Mouse (Mus musculus): Measurements from ENCODE around the gene Cald1. TPM values are rescaled to one million over a fixed set of nuclear protein-coding genes. Genes with fewer than 3 reads are reported as not detected.

The Cald1 gene
- polyA plus RNA-seq, 1 experiment from 2014 or later: 233 TPM

DNA sequence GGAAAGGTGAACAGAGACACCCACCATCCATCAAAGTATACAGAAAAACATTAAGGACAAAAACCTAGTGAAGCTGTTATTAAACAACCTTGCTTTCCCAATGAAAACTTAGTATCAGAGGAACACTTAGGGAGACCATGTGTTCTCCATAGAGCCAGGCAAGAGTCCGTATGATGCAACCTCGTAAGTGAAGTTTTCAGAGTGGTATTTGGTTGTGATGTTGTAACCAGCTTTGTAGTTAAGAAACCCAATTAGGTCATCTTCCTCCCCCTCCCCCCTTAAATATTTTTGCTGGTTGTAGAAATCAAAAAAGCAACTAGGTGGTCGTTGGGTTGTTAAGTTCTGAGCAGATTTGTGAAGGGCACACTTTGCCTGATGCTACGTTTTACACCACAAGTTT lies 116.3 kb downstream of the Cald1 start:
- Histone ChIP-seq H3K9ac (ENCODE audit: low read depth, low read length) (no peak overlapping the region), H3K27ac (no peak overlapping the region), H3K4me1 (replicated peaks; ENCODE audit: insufficient read depth, low read length) (peaks cover 30% of the 10 kb centered on the region), H3K4me3 (replicated peaks; ENCODE audit: low read depth, low read length) (no peak overlapping the region), H3K9me3 (replicated peaks; ENCODE audit: low read length) (no peaks in the 10 kb centered on the region), H3K4me2 (ENCODE audit: low read length) (no peak overlapping the region), H3K27me3 (ENCODE audit: insufficient read depth, low read length) (no peaks in the 10 kb centered on the region), H3K36me3 (ENCODE audit: insufficient read depth, low read length) (no peaks in the 10 kb centered on the region)
- DNase-seq (ENCODE audit: low spot score) (no peak), ATAC-seq (replicated peaks; ENCODE audit: low FRiP score, low read depth) (no peak)
- WGBS: 86% methylated on average over 4 of the region's 4 CpGs
- TF ChIP-seq CTCF (IDR thresholded peaks at IDR 0.05; ENCODE audit: low read depth): no peak

DNA sequence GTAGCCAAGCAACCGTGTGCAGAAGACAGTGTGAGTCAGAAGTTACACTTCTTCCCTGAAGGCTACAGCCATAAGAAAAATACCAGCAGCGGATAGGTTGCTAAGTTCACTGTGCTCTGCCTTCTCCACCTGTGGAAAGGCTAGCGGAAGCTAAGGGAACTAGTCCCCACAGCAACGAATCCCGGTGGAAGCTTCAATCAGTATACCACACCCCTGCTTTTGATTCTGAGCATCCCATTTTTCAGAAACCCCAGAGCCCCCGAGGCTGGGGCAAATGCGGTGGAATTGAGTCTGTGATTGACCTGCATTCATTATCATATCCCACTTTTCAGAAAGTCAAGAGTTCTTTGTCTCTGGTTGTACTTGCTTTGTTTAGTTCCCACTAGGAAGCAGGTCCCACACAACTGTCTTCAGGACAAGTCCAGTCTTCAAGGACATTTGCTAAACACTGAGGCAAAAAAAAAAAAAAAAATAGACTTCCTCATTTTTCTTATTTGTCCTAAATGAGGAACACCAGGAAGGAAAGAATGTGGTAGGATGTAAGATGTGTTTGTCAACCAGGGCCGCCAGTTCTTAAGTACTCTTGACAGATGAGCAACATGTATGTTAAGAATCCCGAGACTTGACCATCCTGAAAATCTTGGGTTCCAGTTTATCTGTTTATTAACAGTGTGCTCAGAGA lies 118.0 kb downstream of the Cald1 start:
- Histone ChIP-seq H3K27ac (no peak overlapping the region), H3K4me2 (ENCODE audit: low read length) (no peak overlapping the region), H3K4me3 (replicated peaks; ENCODE audit: low read depth, low read length) (no peak overlapping the region), H3K4me1 (replicated peaks; ENCODE audit: insufficient read depth, low read length) (peaks cover 30% of the 10 kb centered on the region), H3K9ac (ENCODE audit: low read depth, low read length) (no peak overlapping the region), H3K9me3 (replicated peaks; ENCODE audit: low read length) (no peaks in the 10 kb centered on the region), H3K27me3 (ENCODE audit: insufficient read depth, low read length) (no peaks in the 10 kb centered on the region), H3K36me3 (ENCODE audit: insufficient read depth, low read length) (no peaks in the 10 kb centered on the region)
- TF ChIP-seq CTCF (IDR thresholded peaks at IDR 0.05; ENCODE audit: low read depth): no peak
- WGBS: 91% methylated on average over 9 of the region's 9 CpGs
- DNase-seq (ENCODE audit: low spot score) (no peak), ATAC-seq (replicated peaks; ENCODE audit: low FRiP score, low read depth) (no peak)

DNA sequence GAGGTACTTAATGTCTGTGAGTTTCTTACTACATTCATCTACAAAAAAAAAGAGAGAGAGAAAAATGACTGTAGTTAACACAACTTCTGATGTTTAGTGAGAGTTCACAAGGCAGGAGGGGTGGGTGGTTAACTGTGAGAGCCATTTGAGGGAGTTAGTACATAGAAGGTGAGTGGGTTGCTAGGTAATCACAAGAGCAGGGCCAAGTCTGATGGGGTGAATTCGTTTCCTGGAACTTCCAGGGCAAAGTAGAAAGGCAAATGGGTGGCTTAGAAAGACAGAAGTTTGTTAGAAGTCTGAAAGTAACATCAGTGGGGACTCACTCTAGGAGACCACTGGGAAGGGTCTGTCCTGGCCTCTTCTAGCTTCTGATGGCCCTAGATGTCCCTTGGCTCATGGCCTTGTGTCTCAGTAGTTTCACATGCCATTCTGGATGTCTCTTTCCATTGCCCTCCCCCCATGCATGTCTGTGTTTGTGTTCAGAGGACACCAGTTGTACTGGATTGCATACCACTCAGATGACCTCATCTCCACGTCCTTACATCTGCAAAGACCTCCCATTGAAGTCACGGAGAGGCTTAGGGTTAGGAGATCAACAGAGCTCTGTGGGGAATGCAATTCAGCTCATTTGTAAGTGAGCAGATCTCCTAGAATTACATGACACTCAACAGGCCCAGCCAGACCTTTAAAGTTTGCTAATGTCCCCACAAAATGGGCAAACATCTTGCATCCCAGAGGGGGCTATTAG lies 118.8 kb downstream of the Cald1 start:
- no peak; the same call in 1 of the 2 replicates for ATAC-seq (replicated peaks; ENCODE audit: low FRiP score, low read depth)
- Histone ChIP-seq H3K9ac (ENCODE audit: low read depth, low read length) (no peak overlapping the region), H3K4me2 (ENCODE audit: low read length) (no peak overlapping the region), H3K9me3 (replicated peaks; ENCODE audit: low read length) (no peaks in the 10 kb centered on the region), H3K36me3 (ENCODE audit: insufficient read depth, low read length) (no peaks in the 10 kb centered on the region), H3K27ac (peak overlapping the region; percentile 27), H3K4me1 (replicated peaks; ENCODE audit: insufficient read depth, low read length) (peaks cover 30% of the 10 kb centered on the region), H3K27me3 (ENCODE audit: insufficient read depth, low read length) (no peaks in the 10 kb centered on the region), H3K4me3 (replicated peaks; ENCODE audit: low read depth, low read length) (no peak overlapping the region)
- peak; percentile 71 for DNase-seq (ENCODE audit: low spot score)
- 36% methylated on average over 3 of the region's 3 CpGs for WGBS
- TF ChIP-seq CTCF (IDR thresholded peaks at IDR 0.05; ENCODE audit: low read depth): no peak

DNA sequence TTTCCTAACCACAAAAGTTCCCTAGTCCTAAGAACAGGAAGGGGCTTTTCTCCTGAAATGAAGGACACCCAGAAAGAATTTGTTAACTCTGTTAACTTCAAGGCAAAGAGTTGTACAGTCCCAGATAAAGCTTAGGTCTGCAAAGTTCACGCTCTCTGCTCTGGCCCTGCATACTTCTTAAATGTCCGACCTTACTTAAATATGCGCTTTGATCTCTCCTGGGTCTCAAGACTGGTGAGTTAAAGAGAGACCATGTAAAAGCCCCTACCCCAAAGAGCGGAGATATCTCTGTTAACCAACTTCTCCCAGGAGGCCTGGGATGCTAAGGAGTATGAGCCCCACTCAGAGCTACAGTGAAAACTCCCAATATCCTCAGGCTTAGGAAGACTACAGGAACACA lies 119.4 kb downstream of the Cald1 start:
- Histone ChIP-seq H3K9me3 (replicated peaks; ENCODE audit: low read length) (no peaks in the 10 kb centered on the region), H3K27me3 (ENCODE audit: insufficient read depth, low read length) (no peaks in the 10 kb centered on the region), H3K9ac (ENCODE audit: low read depth, low read length) (no peak overlapping the region), H3K4me2 (ENCODE audit: low read length) (no peak overlapping the region), H3K27ac (peak overlapping the region; percentile 19), H3K4me3 (replicated peaks; ENCODE audit: low read depth, low read length) (no peak overlapping the region), H3K36me3 (ENCODE audit: insufficient read depth, low read length) (no peaks in the 10 kb centered on the region), H3K4me1 (replicated peaks; ENCODE audit: insufficient read depth, low read length) (peaks cover 30% of the 10 kb centered on the region)
- DNase-seq (ENCODE audit: low spot score) (no peak), ATAC-seq (replicated peaks; ENCODE audit: low FRiP score, low read depth) (no peak)
- TF ChIP-seq CTCF (IDR thresholded peaks at IDR 0.05; ENCODE audit: low read depth): no peak
- 69% methylated on average over 4 of the region's 4 CpGs for WGBS

DNA sequence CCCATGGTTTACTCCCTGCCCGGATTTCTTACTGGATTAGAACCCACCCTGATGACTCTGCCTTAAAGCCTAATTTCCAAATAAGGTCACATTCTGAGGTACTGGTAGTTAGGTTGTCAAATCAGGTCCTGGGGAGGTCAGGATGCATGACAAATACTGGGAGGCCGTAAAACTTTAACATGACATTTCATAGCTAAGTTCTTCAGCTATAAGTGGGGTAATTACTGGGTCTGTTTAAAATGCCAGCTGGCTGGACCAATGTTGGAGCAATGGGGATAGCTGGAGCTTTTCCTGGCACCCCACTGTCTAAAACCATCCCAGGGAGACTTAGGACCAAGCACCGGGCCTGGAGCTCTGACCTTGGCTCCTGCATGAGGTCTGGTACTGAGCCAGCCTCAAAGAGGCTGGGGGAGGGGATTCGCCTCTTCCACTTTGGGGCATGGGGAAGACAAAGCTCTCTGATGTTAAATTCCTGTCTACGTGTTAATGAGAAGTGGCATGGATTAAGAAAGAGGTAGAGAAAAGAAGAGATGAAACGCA lies 120.9 kb downstream of the Cald1 start:
- ATAC-seq (replicated peaks; ENCODE audit: low FRiP score, low read depth): no peak
- no peaks in the 10 kb centered on the region for H3K9me3 ChIP-seq (replicated peaks; ENCODE audit: low read length)
- H3K27me3 ChIP-seq (ENCODE audit: insufficient read depth, low read length): no peaks in the 10 kb centered on the region
- H3K4me1 ChIP-seq (replicated peaks; ENCODE audit: insufficient read depth, low read length): peaks cover 30% of the 10 kb centered on the region
- H3K9ac ChIP-seq (ENCODE audit: low read depth, low read length): no peak overlapping the region
- no peak overlapping the region for H3K4me3 ChIP-seq (replicated peaks; ENCODE audit: low read depth, low read length)
- TF ChIP-seq CTCF (IDR thresholded peaks at IDR 0.05; ENCODE audit: low read depth): no peak
- H3K4me2 ChIP-seq (ENCODE audit: low read length): no peak overlapping the region
- no peaks in the 10 kb centered on the region for H3K36me3 ChIP-seq (ENCODE audit: insufficient read depth, low read length)
- 72% methylated on average over 6 of the region's 6 CpGs for WGBS
- H3K27ac ChIP-seq: no peak overlapping the region
- no peak for DNase-seq (ENCODE audit: low spot score)

DNA sequence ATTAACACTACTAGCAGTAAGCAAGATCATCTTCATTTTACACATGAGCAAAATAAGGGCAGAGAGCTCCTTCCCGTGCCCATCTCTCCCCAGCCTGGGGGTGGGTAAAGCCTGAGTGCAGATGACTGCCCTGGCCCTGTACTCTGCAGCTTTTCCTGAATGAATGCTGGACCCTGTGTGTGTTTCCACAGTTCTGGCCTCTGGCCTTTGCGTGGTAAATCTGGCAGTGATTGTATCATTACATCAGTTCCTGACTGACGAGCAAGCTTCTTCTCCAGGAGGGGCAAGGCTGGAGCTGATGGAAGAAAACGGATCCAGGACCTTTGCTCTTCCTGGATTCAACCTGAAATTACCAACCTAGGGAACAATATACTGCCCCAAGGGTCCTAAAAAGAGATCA lies 122.1 kb downstream of the Cald1 start:
- no peak for ATAC-seq (replicated peaks; ENCODE audit: low FRiP score, low read depth)
- Histone ChIP-seq H3K4me1 (replicated peaks; ENCODE audit: insufficient read depth, low read length) (peaks cover 30% of the 10 kb centered on the region), H3K4me2 (ENCODE audit: low read length) (no peak overlapping the region), H3K4me3 (replicated peaks; ENCODE audit: low read depth, low read length) (no peak overlapping the region), H3K27ac (no peak overlapping the region), H3K27me3 (ENCODE audit: insufficient read depth, low read length) (no peaks in the 10 kb centered on the region), H3K9me3 (replicated peaks; ENCODE audit: low read length) (no peaks in the 10 kb centered on the region), H3K36me3 (ENCODE audit: insufficient read depth, low read length) (no peaks in the 10 kb centered on the region), H3K9ac (ENCODE audit: low read depth, low read length) (no peak overlapping the region)
- DNase-seq (ENCODE audit: low spot score): no peak
- 40% methylated on average over 4 of the region's 4 CpGs for WGBS
- no peak for TF ChIP-seq CTCF (IDR thresholded peaks at IDR 0.05; ENCODE audit: low read depth)
